In the genomic region with DNA sequence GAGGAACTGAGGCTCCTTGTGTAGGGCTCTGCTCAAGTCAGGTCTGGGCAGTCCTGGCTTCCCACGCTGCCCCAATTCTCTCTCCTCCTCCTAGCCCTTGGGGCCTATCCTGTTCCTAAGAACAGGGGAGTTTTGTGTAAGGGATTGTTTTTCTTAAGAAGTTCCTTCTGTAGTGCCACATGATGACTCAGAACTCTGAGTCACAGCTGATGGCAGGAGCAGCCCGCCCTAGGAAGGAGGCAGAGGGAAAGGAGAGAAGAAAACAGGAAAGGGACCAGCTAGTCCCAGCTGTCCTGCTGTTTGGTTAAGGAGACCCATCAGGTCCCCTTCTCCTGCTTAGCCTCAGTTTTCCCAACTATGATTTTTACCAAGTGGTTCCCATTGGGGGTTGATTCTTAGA, we compare ENCODE assay signal across 10 mouse cellular contexts. TPM values are rescaled to one million over a fixed set of nuclear protein-coding genes. Genes with fewer than 3 reads are reported as not detected.
DNase-seq lines count a peak whose midpoint lies in the region; ATAC-seq and TF ChIP-seq lines count a peak whose summit lies in the region.
"Had no signal": no experiment of that assay in that cellular context is flagged by ENCODE, and none has a peak within 500 bp of the region (broad histone marks: within the 10 kb centered on the region; RNA-seq: fewer than 3 reads in every experiment).

No protein-coding gene starts in this region.

- no peak for TF ChIP-seq CTCF in gastrocnemius, adult 2 months (IDR thresholded peaks at IDR 0.05)

- ATAC-seq in limb, embryonic 15.5 days (ENCODE audit: insufficient number of reproducible peaks, low FRiP score, low TSS enrichment, low read depth), result no peak
- ATAC-seq in forebrain, embryonic 15.5 days (replicated peaks), result no peak

- WGBS in limb, embryonic 15.5 days, result 41% methylated on average over 2 of the region's 2 CpGs
- 76% methylated on average over 2 of the region's 2 CpGs for WGBS in forebrain, embryonic 15.5 days

- H3K27me3 ChIP-seq in limb, embryonic 15.5 days, result no peaks in the 10 kb centered on the region
- H3K27me3 ChIP-seq in forebrain, embryonic 15.5 days, result no peaks in the 10 kb centered on the region

- no peak overlapping the region for H3K9ac ChIP-seq in limb, embryonic 15.5 days
- H3K9ac ChIP-seq in forebrain, embryonic 15.5 days (replicated peaks), result no peak overlapping the region
- H3K9ac ChIP-seq: liver, embryonic 13.5 days had no signal

- H3K27ac ChIP-seq in gastrocnemius, adult 2 months, result peak overlapping the region; percentile 86
- H3K27ac ChIP-seq in limb, embryonic 15.5 days, result peak overlapping the region; percentile 76
- no peak overlapping the region for H3K27ac ChIP-seq in forebrain, embryonic 15.5 days (replicated peaks)
- H3K27ac ChIP-seq: liver, embryonic 13.5 days had no signal

- H3K36me3 ChIP-seq in limb, embryonic 15.5 days, result no peaks in the 10 kb centered on the region
- no peaks in the 10 kb centered on the region for H3K36me3 ChIP-seq in forebrain, embryonic 15.5 days
- H3K36me3 ChIP-seq: liver, embryonic 13.5 days had no signal

- no peaks in the 10 kb centered on the region for H3K9me3 ChIP-seq in limb, embryonic 15.5 days
- H3K9me3 ChIP-seq in forebrain, embryonic 15.5 days, result no peaks in the 10 kb centered on the region
- H3K9me3 ChIP-seq: liver, embryonic 13.5 days had no signal

- H3K4me3 ChIP-seq in gastrocnemius, adult 2 months, result no peak overlapping the region
- H3K4me3 ChIP-seq in limb, embryonic 15.5 days, result no peak overlapping the region
- H3K4me3 ChIP-seq in forebrain, embryonic 15.5 days, result no peak overlapping the region
- H3K4me3 ChIP-seq: erythroblast, embryonic 14.5 days; liver, embryonic 13.5 days had no signal

- no peak overlapping the region for H3K4me2 ChIP-seq in limb, embryonic 15.5 days
- H3K4me2 ChIP-seq in forebrain, embryonic 15.5 days (replicated peaks), result no peak overlapping the region
- H3K4me2 ChIP-seq: liver, embryonic 13.5 days had no signal

- H3K4me1 ChIP-seq in limb, embryonic 15.5 days, result peaks cover 78% of the 10 kb centered on the region
- 0 out of 2 replicates have a peak, but pooled peaks cover 4% of the 10 kb centered on the region for H3K4me1 ChIP-seq in forebrain, embryonic 15.5 days

- DNase-seq in gastrocnemius, adult 2 months, result peak; percentile 71
- no peak for DNase-seq in gastrocnemius, postnatal 4 days (ENCODE audit: low spot score in 2 of 2)
- peak; percentile 81 for DNase-seq in 3134 (ENCODE audit: extremely low read depth, insufficient read length, low spot score)
- DNase-seq in fat pad, adult 2 months (ENCODE audit: extremely low read depth, low read depth, low spot score), result peak; percentile 94
- no peak for DNase-seq in thymus, postnatal 4 days
- no peak for DNase-seq in urinary bladder, adult 2 months (ENCODE audit: low spot score)
- DNase-seq: liver, embryonic 13.5 days had no signal

- intact Hi-C loops in gastrocnemius, adult 2 months (cut with DNase I), result loop anchor here (2.0 kb wide), 1 partner anchor 57 kb away; no protein-coding TSS in a partner anchor

RNA-seq across cellular contexts. Expression of gene Gsn, which starts 15.6 kb away (rescaled TPM):
- total RNA-seq in gastrocnemius, adult 2 months (2021), result 100 to 1,000 TPM; 676 to 777 TPM
- 100 to 1,000 TPM; 259 to 284 TPM for total RNA-seq in gastrocnemius, postnatal 4 days (2021)
- polyA plus RNA-seq in limb, embryonic 15.5 days (2015; fragmentation: Nextera tagmentation; extraction: Ambion mirVana), result 288 and 360 TPM in 2 replicates
- polyA plus RNA-seq in urinary bladder, adult 2 months (2012; rRNA removed), result 4,184 and 4,255 TPM in 2 replicates
- 18.0 and 18.1 TPM in 2 replicates for polyA plus RNA-seq in forebrain, embryonic 15.5 days (2015; fragmentation: Nextera tagmentation; extraction: Ambion mirVana)

Comparison
In these comparisons a context has a peak if more than half of its experiments do, and no peak if none do; other contexts are left out.
1. DNase-seq: peak in gastrocnemius, adult 2 months (single experiment), 3134 (single experiment) and fat pad, adult 2 months (single experiment); none in gastrocnemius, postnatal 4 days (0 of 2), thymus, postnatal 4 days (single experiment) and urinary bladder, adult 2 months (single experiment).
2. RNA of gene Gsn, which starts 15.6 kb away (polyA plus RNA-seq): 4,184 to 4,255 TPM in urinary bladder, adult 2 months and 288 to 360 TPM in limb, embryonic 15.5 days; 18.0 to 18.1 TPM in forebrain, embryonic 15.5 days; every median in the first group is over 10 times any median in the second.